Mouse (Mus musculus) lung, postnatal 4 days (tissue): ENCODE results near the gene Pcyt1a.
A peak's percentile ranks its signal among the peaks of the same experiment; 100 is the strongest.

Source experiments
- DNase-seq, 2 experiments: peaks; one replicate each; pipeline ENCODE4 v3.0.0; 2021

Gene Pcyt1a

GRCm38 (mm10) chr16:32511827-32512490, 81.2 kb downstream of the Pcyt1a start:
- DNase-seq = no peak

GRCm38 (mm10) chr16:32512921-32513320, 82.2 kb downstream of the Pcyt1a start:
- DNase-seq = no peak

GRCm38 (mm10) chr16:32513401-32513800, 82.7 kb downstream of the Pcyt1a start:
- DNase-seq = no peak

- no peak for DNase-seq
Observed at GRCm38 (mm10) chr16:32513948-32514347, 83.2 kb downstream of the Pcyt1a start.

- no peak for DNase-seq
Observed at GRCm38 (mm10) chr16:32516006-32516962, 85.6 kb downstream of the Pcyt1a start.

- DNase-seq = no peak
Observed at GRCm38 (mm10) chr16:32517785-32518481, 87.2 kb downstream of the Pcyt1a start.

GRCm38 (mm10) chr16:32519656-32520371, 89.1 kb downstream of the Pcyt1a start:
- DNase-seq = no peak

GRCm38 (mm10) chr16:32520372-32520748, 89.6 kb downstream of the Pcyt1a start:
- DNase-seq = peak; percentile 35 to 55

GRCm38 (mm10) chr16:32522578-32523194, 92.0 kb downstream of the Pcyt1a start:
- no peak for DNase-seq

GRCm38 (mm10) chr16:32523462-32524243, 92.9 kb downstream of the Pcyt1a start:
- DNase-seq = peak; percentile 49 to 67

GRCm38 (mm10) chr16:32524244-32524615, 93.5 kb downstream of the Pcyt1a start:
- no peak for DNase-seq
